Mouse (Mus musculus) heart, adult 8-10 months (tissue): ENCODE results near the gene Vmn1r65. TPM values are rescaled to one million over a fixed set of nuclear protein-coding genes. Genes with fewer than 3 reads are reported as not detected.
"Not testable (repeated sequence)": the region's sequence is repeated elsewhere in the genome, so short reads cannot be mapped to it uniquely, and the experiment has no call there.

Source experiments
- DNase-seq: peaks from one replicate; pipeline ENCODE4 v3.0.0; 2022; ENCODE audit warnings: low spot score
- total RNA-seq, 4 experiments: library from RNA; stranded (reverse); gene quantifications; 2 replicates each; pipeline ENCODE4 v1.2.4; 2022

Vmn1r65 gene
- not detected for total RNA-seq

- no peak for DNase-seq
Measured at GRCm38 (mm10) chr7:6010910-6011309, at the start of gene Vmn1r65. Gene Vmn1r65 (minus strand): TSS chr7:6011010.

GRCm38 (mm10) chr7:6044861-6045260, 34.1 kb upstream of the Vmn1r65 start, which contains the start of gene Nlrp4c:
Gene Nlrp4c (plus strand): TSS chr7:6045161.
- no peak for DNase-seq

- not testable (repeated sequence) for DNase-seq
Measured at GRCm38 (mm10) chr7:5982426-5982825, 28.4 kb downstream of the Vmn1r65 start.

- DNase-seq: not testable (repeated sequence)
Measured at GRCm38 (mm10) chr7:5972546-5972945, 38.3 kb downstream of the Vmn1r65 start.

Other genes starting within 250 kb of the Vmn1r65 start
- gene Vmn1r63, start 205.6 kb downstream of the Vmn1r65 start, total RNA-seq: not detected
- not detected for gene Vmn1r64, start 126.5 kb downstream of the Vmn1r65 start, total RNA-seq
- gene Nlrp4c, start 34.2 kb upstream of the Vmn1r65 start, total RNA-seq: not detected
- gene Zfp787, start 145.0 kb upstream of the Vmn1r65 start, total RNA-seq: 10 to 100 TPM; 24.7 to 29.4 (median 28.0) TPM
- gene Zfp444, start 161.2 kb upstream of the Vmn1r65 start, total RNA-seq: 10 to 100 TPM in 2 of 4 experiments, 1 to 10 TPM in 2; 7.0 to 10.3 (median 9.9) TPM
- gene Galp, start 186.1 kb upstream of the Vmn1r65 start, total RNA-seq: not detected
- gene Zscan5b, start 211.3 kb upstream of the Vmn1r65 start, total RNA-seq: not detected
- gene Epp13, start 241.7 kb upstream of the Vmn1r65 start, total RNA-seq: not detected